Mouse (Mus musculus): Measurements from ENCODE around the gene Aldh1l1.

The Aldh1l1 gene

DNA sequence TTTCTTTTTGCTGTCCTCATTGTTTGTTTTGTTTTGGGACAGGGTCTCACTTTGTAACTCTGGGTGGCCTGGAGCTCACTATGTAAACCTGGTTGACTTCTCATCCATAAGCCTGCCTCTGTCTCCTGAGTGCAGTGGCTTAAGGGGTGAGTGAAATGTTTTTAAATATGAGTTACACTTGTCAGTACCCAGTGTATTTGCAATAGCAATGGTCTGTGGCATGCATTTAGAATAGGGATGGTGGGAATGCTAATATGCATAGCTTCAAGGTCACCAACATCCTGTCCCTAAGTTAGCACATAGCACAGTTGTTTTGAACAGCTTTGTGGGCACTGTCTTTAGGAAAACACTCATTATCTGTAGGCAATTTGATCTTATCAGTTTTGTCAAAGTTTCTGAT lies 21.2 kb downstream of the Aldh1l1 start:
- no peak for DNase-seq (ENCODE audit: low spot score)

GRCm38 (mm10) chr6:90508197-90508624 lies 22.0 kb downstream of the Aldh1l1 start:
- DNase-seq (ENCODE audit: low spot score), result no peak

DNA sequence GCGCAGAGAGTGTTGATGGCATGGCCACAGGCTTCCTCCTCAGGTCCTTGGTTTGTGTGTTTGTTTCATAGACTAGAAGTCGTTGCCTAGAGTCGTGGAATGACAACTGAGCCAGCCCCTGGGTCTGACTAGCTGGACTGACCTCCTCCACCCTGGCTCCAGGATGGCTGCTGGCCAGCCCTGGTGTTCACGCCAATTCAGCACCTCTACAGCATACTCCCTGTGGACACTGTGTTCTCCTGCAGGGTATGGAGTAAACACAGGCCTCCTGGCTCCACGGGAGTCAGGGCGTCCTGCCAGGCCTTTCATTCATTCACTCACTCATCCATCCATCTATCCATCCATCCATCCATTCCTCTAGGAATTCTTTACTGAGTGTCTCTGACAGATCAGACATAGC lies 22.9 kb downstream of the Aldh1l1 start:
- no peak for DNase-seq (ENCODE audit: low spot score)

DNA sequence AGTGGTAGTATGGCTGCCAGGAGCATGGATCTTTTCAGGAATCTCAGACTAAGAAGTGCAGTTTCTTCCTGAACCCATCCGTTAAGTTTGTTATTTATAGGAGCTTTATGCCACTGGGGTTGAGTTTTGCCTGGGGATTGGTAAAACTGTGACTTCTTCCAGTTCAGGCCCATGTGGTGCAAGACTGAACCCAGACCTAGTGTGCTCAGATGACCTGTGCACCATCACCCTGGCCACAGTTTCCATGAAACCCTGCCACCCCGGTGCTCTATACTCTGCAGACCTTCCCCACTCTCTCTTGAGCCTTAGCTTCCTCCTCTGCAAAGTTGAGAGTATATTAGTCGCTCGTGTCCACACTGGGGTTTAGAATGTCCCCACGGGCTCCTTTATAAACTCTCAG lies 26.2 kb downstream of the Aldh1l1 start:
- DNase-seq (ENCODE audit: low spot score), result no peak

DNA sequence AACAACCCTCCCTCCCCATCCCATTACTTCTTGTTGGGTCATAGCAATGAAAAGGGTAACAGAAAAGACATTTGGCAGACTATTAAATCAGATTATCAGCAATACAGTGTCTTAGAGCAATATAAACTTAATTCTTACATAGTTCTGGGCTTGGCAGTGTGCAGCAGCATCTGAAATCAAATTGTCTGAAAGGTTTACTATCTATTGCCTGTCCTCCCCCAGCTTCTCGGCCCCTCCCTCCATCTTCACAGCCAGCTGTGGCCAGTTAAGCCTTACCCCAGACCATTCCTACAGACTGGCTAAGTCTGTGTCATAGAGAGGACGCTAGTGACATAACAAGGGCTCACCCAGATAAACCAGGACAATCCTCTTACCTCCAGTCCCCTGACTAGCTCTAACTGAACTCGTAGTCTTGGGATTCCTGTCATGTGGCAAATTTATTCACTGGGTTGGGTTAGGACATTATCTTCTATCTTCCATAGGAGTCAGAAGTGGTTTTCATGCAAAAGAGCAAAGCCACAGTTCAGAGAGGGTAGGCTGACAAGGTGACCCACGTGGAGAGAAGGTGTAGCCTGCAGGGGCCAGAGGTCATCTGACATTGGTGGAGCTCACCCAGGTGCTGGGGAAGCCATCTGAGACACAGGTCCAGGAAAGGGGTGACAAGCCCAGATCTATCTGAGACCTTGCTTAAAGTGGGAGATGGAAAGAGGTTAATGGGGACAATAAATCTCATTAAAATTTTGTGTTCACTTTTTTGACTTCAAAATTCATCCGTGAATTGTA lies 27.0 kb downstream of the Aldh1l1 start:
- no peak for DNase-seq (ENCODE audit: low spot score)

- DNase-seq (ENCODE audit: low spot score), result no peak
Observed at GRCm38 (mm10) chr6:90514369-90514768, 28.1 kb downstream of the Aldh1l1 start.

DNA sequence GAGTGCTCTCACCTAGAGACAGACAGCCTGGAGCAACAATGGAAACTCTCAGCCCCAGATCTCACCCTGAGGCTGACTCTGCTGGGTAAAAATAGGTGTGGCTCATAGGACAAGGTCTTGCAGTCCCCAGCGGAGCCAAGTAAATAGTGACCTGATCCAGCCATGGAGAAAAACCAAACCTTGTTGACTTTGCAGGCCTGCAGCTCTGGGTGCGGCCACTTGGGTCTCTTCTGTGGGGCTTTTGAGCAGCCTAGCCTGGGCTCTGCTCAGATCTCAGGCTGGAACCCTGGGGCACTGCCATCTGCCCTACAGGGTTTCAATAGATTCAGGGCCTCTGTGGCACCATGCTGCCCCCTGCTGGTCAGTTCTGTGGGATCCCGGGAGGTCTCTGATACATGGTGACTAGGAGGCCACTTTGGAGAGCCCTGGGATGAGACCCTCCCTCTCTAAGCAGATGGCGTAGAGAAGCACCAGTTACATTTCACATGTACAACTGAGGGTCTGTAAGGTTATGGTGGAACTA lies 28.7 kb downstream of the Aldh1l1 start:
- DNase-seq (ENCODE audit: low spot score), result peak; percentile 11

DNA sequence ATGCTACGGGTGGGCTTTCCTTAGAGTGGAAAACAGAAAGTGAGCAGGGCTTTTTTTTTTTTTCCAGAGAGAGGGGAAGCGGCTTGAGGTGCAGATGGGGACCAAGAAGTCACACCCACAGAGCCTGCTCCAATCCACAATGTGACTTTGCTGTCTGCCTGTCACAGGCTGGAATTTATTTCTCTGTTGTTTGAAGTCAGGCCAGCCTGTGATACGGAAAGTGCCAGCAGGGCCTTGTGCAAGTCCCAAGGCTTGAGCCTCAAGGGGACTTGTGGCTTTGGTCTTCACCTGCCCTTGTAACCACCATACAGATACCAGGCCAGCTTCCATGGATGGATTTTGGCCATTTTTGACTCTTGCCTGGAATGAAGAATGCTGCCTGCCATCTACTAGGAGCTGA lies 32.7 kb downstream of the Aldh1l1 start:
- DNase-seq (ENCODE audit: low spot score), result no peak

- DNase-seq (ENCODE audit: low spot score), result no peak
Observed at GRCm38 (mm10) chr6:90519375-90519774, 33.1 kb downstream of the Aldh1l1 start.

- DNase-seq (ENCODE audit: low spot score), result no peak
Observed at GRCm38 (mm10) chr6:90526406-90526805, 40.2 kb downstream of the Aldh1l1 start.

- no peak for DNase-seq (ENCODE audit: low spot score)
Observed at GRCm38 (mm10) chr6:90529461-90530046, 43.3 kb downstream of the Aldh1l1 start.

GRCm38 (mm10) chr6:90532575-90533190 lies 46.5 kb downstream of the Aldh1l1 start:
- DNase-seq (ENCODE audit: low spot score), result no peak

DNA sequence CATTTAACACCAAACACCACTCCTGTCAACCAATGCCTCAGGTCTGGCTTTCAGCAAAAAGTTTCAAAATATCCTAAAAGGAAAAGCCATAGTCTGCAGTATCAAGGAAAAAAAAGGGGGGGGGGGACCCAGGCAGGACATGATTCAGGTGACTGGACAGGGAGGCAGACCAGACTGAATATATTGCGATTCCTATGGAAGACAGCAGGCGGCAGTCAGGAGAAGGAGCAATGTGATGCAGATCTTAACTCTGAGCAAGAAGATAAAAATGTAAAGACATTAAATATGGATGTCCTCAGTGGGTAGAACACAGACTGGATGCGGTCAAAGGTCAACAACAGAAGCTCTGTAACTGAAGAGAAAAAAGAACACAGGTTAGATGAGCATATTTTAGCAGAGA lies 47.3 kb downstream of the Aldh1l1 start:
- DNase-seq (ENCODE audit: low spot score), result no peak

- no peak for DNase-seq (ENCODE audit: low spot score)
Observed at GRCm38 (mm10) chr6:90534701-90535475, 48.7 kb downstream of the Aldh1l1 start.

DNA sequence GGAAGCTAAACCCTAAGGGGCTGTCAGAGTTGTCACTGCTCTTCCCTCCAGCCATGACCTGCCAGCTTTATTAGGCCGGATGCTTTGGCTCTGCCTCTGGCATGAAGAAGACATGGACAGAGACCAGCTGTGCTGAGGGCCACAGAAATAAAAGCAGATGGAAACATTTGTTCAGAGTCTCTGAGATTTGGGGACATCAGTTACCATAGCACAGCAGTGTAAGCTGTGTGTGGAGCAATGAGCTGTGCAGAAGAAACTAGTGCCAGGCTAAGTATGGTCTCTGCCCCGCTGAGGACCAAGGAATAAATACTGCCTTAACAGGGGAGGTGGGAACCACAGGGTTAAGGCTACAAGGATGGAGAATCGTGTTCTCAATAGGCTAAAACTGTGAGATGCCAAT lies 50.6 kb downstream of the Aldh1l1 start:
- DNase-seq (ENCODE audit: low spot score), result no peak

GRCm38 (mm10) chr6:90537941-90538340 lies 51.7 kb downstream of the Aldh1l1 start:
- DNase-seq (ENCODE audit: low spot score), result peak; percentile 17

GRCm38 (mm10) chr6:90539271-90539670 lies 53.0 kb downstream of the Aldh1l1 start:
- no peak for DNase-seq (ENCODE audit: low spot score)

GRCm38 (mm10) chr6:90540520-90540919 lies 54.3 kb downstream of the Aldh1l1 start:
- no peak for DNase-seq (ENCODE audit: low spot score)

GRCm38 (mm10) chr6:90541367-90541772 lies 55.1 kb downstream of the Aldh1l1 start:
- no peak for DNase-seq (ENCODE audit: low spot score)

DNA sequence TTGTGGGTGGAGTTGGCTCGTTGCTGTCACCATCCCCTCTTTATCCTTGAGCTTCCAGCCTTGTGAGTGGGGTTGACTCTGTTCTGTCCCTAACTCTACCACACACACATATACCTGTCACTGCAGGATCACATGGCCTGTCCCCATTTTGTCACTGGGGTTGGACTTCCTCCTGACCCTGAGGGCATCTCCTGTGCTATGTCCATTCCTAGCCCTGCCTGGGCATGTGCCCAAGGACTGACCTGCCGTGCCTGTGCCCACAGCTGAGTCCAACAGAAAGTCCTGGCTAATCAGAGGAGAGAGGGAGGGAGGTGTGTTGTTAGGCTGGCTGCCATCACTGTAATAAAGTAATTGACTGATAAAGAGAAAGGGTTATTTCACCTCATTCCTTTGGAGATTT lies 58.2 kb downstream of the Aldh1l1 start:
- no peak for DNase-seq (ENCODE audit: low spot score)

- no peak for DNase-seq (ENCODE audit: low spot score)
Observed at GRCm38 (mm10) chr6:90546274-90546673, 60.0 kb downstream of the Aldh1l1 start.

DNA sequence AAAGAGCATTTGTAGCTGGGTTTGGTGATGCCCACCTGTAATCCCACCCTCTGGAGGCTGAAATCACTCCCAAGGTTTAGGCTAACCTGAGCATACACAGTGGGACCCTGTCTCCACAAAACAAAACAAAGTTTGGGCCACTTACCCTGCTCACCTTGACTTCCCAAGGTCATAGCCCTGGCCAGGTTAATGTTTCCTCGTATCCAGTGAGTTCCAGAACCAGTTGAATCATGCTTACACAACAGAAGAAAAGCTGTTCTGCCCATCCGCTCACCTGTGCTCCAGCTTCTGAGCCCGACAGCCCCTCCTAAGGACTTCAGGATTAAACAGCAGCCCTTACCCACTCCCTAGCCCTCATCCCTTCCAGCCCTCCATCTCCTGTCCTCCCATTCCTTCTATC lies 60.8 kb downstream of the Aldh1l1 start:
- DNase-seq (ENCODE audit: low spot score), result no peak

Data from spleen, adult 12 weeks (tissue).